Mouse (Mus musculus) lung, embryonic 15.5 days (tissue): ENCODE measurements around the gene Dusp10. TPM values are rescaled to one million over a fixed set of nuclear protein-coding genes. Genes with fewer than 3 reads are reported as not detected.

Experiments used
- ATAC-seq: fragments of 200-750 bp; cut with Nextera tagmentation; 2 replicates; pipeline ENCODE4 v1.8.0; 2017; ENCODE audit warnings: moderate number of reproducible peaks, borderline replicate concordance; ENCODE audit not compliant: low FRiP score, low TSS enrichment; ENCODE audit errors: extremely low read depth
- H3K27ac ChIP-seq: fragments of 300-500 bp; sonication (generic); 2 replicates; pipeline ENCODE4 v1.5.1; 2015; ENCODE audit warnings: moderate library complexity, mild to moderate bottlenecking, inconsistent platforms
- H3K27me3 ChIP-seq: fragments of 300-500 bp; sonication (generic); 2 replicates; pipeline ENCODE4 v1.6.1; 2015; ENCODE audit warnings: inconsistent platforms
- H3K36me3 ChIP-seq: fragments of 300-500 bp; sonication (generic); 2 replicates; pipeline ENCODE4 v1.6.1; 2015; ENCODE audit warnings: inconsistent platforms
- H3K4me1 ChIP-seq: fragments of 300-500 bp; sonication (generic); 2 replicates; pipeline ENCODE4 v1.6.1; 2015; ENCODE audit warnings: inconsistent platforms
- H3K4me2 ChIP-seq: fragments of 300-500 bp; sonication (generic); 2 replicates; pipeline ENCODE4 v1.6.1; 2015; ENCODE audit warnings: inconsistent platforms, mild to moderate bottlenecking, moderate library complexity
- H3K4me3 ChIP-seq: fragments of 300-500 bp; sonication (generic); 2 replicates; pipeline ENCODE4 v1.5.1; 2015; ENCODE audit warnings: mild to moderate bottlenecking, inconsistent platforms
- H3K9ac ChIP-seq: fragments of 300-500 bp; sonication (generic); 2 replicates; pipeline ENCODE4 v1.6.1; 2015; ENCODE audit warnings: inconsistent platforms
- H3K9me3 ChIP-seq: fragments of 300-500 bp; sonication (generic); 2 replicates; pipeline ENCODE4 v1.6.1; 2016; ENCODE audit warnings: inconsistent platforms
- WGBS: fragments of 180-500 bp; shearing (Covaris S2); methylation state at CpG from one replicate; pipeline ENCODE4 v1.1.7; 2015; 5-methylcytosine and 5-hydroxymethylcytosine counted together
- polyA plus RNA-seq: library from polyadenylated mRNA; unstranded; fragments of >200 nt; fragmentation: Nextera tagmentation; extraction: Ambion mirVana; gene quantifications from 2 replicates; pipeline ENCODE4 v1.2.1, GENCODE M21; 2015

The Dusp10 gene
- 6.7 and 7.8 TPM in 2 replicates for polyA plus RNA-seq

GRCm38 (mm10) chr1:184013106-184013505 is at the start of gene Dusp10:
TSS of gene Dusp10 (plus strand) at chr1:184013302.
- Histone ChIP-seq H3K4me1 (0 out of 2 replicates have a peak, but pooled peaks cover 2% of the 10 kb centered on the region), H3K4me2 (no peak within 1 kb of the TSS), H3K27me3 (no peaks in the 10 kb centered on the region), H3K9ac (no peak within 1 kb of the TSS), H3K27ac (no peak within 1 kb of the TSS), H3K9me3 (no peaks in the 10 kb centered on the region), H3K4me3 (no peak within 1 kb of the TSS), H3K36me3 (no peaks in the 10 kb centered on the region)
- WGBS = 74% methylated on average over 4 of the region's 4 CpGs
- ATAC-seq = no peak

DNA sequence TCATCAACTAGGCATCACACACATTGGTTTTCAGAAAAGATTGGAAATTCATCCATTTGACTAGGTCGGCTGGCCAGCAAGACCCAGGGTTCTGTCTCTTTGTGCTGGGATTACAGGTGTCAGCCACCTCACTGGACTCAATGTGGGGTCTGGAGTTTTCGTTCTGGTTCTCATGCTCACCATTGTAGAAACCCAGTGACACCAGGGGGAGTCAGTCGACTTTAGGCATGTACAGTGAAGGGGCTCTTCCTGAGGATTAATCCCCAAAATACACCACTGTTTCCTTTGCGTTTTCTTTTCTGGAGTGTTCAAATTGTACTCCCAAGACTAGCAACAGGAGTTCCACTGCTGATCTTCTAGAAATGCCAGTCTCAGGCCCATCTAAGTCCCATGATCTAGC is 47.8 kb upstream of the Dusp10 start:
- no peak overlapping the region for H3K27ac ChIP-seq
- H3K27me3 ChIP-seq = no peaks in the 10 kb centered on the region
- no peak overlapping the region for H3K9ac ChIP-seq
- H3K9me3 ChIP-seq = no peaks in the 10 kb centered on the region
- 72% methylated on average over 4 of the region's 4 CpGs for WGBS
- H3K4me3 ChIP-seq = no peak overlapping the region
- H3K4me2 ChIP-seq = no peak overlapping the region
- ATAC-seq = no peak
- H3K4me1 ChIP-seq = no peaks in the 10 kb centered on the region
- H3K36me3 ChIP-seq = no peaks in the 10 kb centered on the region

DNA sequence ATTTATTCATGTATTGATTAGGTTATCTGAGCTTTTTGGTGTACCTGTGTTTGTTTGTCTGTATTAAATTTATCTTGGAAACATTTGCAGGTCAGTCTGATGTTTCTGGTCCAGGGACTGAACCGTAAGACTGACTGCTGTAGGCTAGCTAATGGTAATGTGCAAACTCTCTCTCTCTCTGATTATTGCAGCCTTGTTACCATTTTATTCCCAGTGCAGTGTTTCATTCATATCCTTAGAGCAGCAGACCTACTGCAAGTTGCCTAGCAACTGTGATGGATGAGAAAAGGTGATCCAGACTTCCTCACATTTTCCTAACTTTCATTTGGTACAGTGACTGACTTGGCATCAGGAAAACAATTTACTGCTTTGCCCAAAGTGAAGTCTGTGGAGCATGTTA is 43.8 kb upstream of the Dusp10 start:
- no peak overlapping the region for H3K27ac ChIP-seq
- WGBS = 74% methylated on average over 1 of the region's 1 CpGs
- no peaks in the 10 kb centered on the region for H3K36me3 ChIP-seq
- H3K9me3 ChIP-seq = no peaks in the 10 kb centered on the region
- no peak overlapping the region for H3K4me2 ChIP-seq
- no peak overlapping the region for H3K4me3 ChIP-seq
- H3K27me3 ChIP-seq = no peaks in the 10 kb centered on the region
- no peak overlapping the region for H3K9ac ChIP-seq
- ATAC-seq = no peak
- H3K4me1 ChIP-seq = no peaks in the 10 kb centered on the region

DNA sequence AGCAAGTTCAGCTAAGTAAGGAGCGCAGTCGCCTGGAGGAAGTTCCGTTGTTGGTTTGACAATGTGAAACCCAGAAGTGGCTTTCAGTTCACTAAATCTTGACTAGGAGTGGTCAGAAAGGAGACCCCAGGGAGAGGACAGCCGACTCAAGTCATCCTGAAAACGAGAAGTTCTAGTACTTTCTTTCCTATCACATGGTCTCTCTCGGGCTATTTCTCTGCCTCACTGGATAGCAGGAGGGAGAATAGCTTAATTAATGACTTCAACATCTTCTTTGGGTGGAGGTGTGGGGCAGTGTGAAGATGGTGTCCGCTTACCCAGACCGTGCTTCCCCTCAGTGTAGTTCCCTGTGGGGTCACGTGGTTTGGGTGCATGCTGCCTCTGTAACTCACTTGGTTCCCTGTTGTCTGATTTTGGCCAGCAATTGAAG is 33.3 kb upstream of the Dusp10 start:
- no peak overlapping the region for H3K4me2 ChIP-seq
- no peaks in the 10 kb centered on the region for H3K36me3 ChIP-seq
- no peak overlapping the region for H3K4me3 ChIP-seq
- peaks cover 6% of the 10 kb centered on the region; the same call in 1 of the 2 replicates for H3K4me1 ChIP-seq
- WGBS = 88% methylated on average over 9 of the region's 9 CpGs
- ATAC-seq = no peak
- H3K9me3 ChIP-seq = no peaks in the 10 kb centered on the region
- no peaks in the 10 kb centered on the region for H3K27me3 ChIP-seq
- H3K9ac ChIP-seq = no peak overlapping the region
- H3K27ac ChIP-seq = no peak overlapping the region

DNA sequence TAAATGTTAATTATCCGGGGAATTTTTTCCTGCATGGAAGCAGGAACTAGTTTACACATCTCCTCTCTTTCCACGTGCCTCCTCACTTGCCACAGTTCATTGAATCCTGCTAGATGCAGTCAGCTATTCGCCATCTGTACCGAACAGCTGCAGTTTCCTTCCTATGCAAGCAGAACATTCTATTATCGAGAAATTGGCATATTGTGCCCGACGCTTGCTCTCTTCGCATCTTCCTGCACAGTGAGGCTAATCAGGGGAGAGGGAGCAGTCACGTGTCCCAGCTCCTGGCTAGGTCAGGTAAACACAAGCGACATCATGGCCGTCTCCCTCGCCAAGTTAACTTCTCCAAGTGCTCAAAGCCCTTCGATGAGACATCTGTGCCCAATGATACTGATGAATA is 31.0 kb upstream of the Dusp10 start:
- no peak overlapping the region for H3K27ac ChIP-seq
- peak overlapping the region; percentile 34 for H3K4me2 ChIP-seq
- no peak overlapping the region for H3K4me3 ChIP-seq
- WGBS = 23% methylated on average over 13 of the region's 13 CpGs
- H3K36me3 ChIP-seq = no peaks in the 10 kb centered on the region
- H3K27me3 ChIP-seq = no peaks in the 10 kb centered on the region
- no peak for ATAC-seq
- H3K9me3 ChIP-seq = no peaks in the 10 kb centered on the region
- H3K9ac ChIP-seq = no peak overlapping the region
- peaks cover 6% of the 10 kb centered on the region; the same call in 1 of the 2 replicates for H3K4me1 ChIP-seq

- no peak overlapping the region for H3K4me2 ChIP-seq
- no peaks in the 10 kb centered on the region for H3K27me3 ChIP-seq
- no peak overlapping the region for H3K4me3 ChIP-seq
- no peaks in the 10 kb centered on the region for H3K9me3 ChIP-seq
- H3K4me1 ChIP-seq = no peaks in the 10 kb centered on the region; the same call in 1 of the 2 replicates
- no peak overlapping the region for H3K27ac ChIP-seq
- no peak overlapping the region for H3K9ac ChIP-seq
- WGBS = 83% methylated on average over 7 of the region's 7 CpGs
- no peak for ATAC-seq
- no peaks in the 10 kb centered on the region for H3K36me3 ChIP-seq
Observed at GRCm38 (mm10) chr1:183987711-183988245, 25.3 kb upstream of the Dusp10 start.

GRCm38 (mm10) chr1:183991921-183992320 is 21.2 kb upstream of the Dusp10 start:
- H3K4me2 ChIP-seq = no peak overlapping the region
- H3K36me3 ChIP-seq = no peaks in the 10 kb centered on the region
- ATAC-seq = no peak

DNA sequence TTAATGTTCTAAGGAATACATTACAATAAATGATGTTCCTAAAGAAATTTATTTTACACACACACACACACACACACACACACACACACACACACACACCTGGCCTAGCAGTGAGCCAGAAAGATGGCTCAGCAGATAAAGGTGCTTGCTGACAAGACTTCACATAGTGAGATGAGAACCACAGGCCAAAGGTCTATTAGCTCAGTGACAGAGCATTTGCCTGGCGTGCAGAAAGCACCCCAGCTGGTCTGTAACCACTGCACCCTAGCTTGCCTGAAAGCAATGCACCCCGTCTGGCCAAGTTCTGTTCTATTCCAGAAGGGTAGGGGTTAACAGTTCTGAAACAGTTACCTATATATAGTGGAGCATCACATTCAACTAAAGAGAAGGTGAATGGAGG is 15.9 kb upstream of the Dusp10 start:
- Histone ChIP-seq H3K4me1 (no peaks in the 10 kb centered on the region), H3K9me3 (no peaks in the 10 kb centered on the region), H3K27me3 (no peaks in the 10 kb centered on the region), H3K27ac (no peak overlapping the region), H3K9ac (no peak overlapping the region), H3K36me3 (no peaks in the 10 kb centered on the region), H3K4me2 (no peak overlapping the region), H3K4me3 (no peak overlapping the region)
- WGBS = 59% methylated on average over 2 of the region's 2 CpGs
- ATAC-seq = no peak

More at GRCm38 (mm10) chr1:183991921-183992320, 21.2 kb upstream of the Dusp10 start:
- Histone ChIP-seq H3K9ac (no peak overlapping the region), H3K4me3 (no peak overlapping the region), H3K9me3 (no peaks in the 10 kb centered on the region), H3K27me3 (no peaks in the 10 kb centered on the region), H3K4me1 (no peaks in the 10 kb centered on the region), H3K27ac (no peak overlapping the region)
- 85% methylated on average over 2 of the region's 2 CpGs for WGBS

GRCm38 (mm10) chr1:184002470-184002869 is 10.6 kb upstream of the Dusp10 start:
- no peak for ATAC-seq
- H3K36me3 ChIP-seq = no peaks in the 10 kb centered on the region
- H3K9ac ChIP-seq = no peak overlapping the region
- H3K4me1 ChIP-seq = no peaks in the 10 kb centered on the region
- H3K27me3 ChIP-seq = no peaks in the 10 kb centered on the region
- H3K4me2 ChIP-seq = no peak overlapping the region
- no peak overlapping the region for H3K4me3 ChIP-seq
- 76% methylated on average over 2 of the region's 2 CpGs for WGBS
- H3K9me3 ChIP-seq = no peaks in the 10 kb centered on the region
- no peak overlapping the region for H3K27ac ChIP-seq

DNA sequence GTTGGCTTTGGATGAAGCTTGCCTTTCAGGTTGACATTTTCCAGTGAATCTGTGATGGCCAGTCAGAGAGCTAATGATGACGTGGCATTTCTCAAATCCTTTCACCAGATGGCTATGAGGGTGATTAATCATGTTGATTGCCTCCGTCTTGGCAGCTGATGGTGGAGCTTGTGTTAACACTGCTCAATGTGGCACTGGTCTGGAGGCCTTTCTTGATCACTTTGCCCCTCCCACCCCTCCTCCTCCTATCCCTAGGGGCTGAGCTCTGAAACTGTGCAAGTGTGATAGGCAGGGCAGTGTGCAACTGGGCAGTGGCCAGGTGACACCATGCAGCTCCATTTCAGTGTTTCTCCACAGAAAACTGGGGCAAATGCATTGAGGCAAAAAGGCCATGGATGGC is 8.8 kb upstream of the Dusp10 start:
- ATAC-seq = no peak
- no peak overlapping the region for H3K27ac ChIP-seq
- no peaks in the 10 kb centered on the region for H3K36me3 ChIP-seq
- H3K9me3 ChIP-seq = no peaks in the 10 kb centered on the region
- H3K4me2 ChIP-seq = no peak overlapping the region
- no peak overlapping the region for H3K4me3 ChIP-seq
- no peaks in the 10 kb centered on the region for H3K4me1 ChIP-seq
- no peaks in the 10 kb centered on the region for H3K27me3 ChIP-seq
- H3K9ac ChIP-seq = no peak overlapping the region
- WGBS = 30% methylated on average over 2 of the region's 2 CpGs

DNA sequence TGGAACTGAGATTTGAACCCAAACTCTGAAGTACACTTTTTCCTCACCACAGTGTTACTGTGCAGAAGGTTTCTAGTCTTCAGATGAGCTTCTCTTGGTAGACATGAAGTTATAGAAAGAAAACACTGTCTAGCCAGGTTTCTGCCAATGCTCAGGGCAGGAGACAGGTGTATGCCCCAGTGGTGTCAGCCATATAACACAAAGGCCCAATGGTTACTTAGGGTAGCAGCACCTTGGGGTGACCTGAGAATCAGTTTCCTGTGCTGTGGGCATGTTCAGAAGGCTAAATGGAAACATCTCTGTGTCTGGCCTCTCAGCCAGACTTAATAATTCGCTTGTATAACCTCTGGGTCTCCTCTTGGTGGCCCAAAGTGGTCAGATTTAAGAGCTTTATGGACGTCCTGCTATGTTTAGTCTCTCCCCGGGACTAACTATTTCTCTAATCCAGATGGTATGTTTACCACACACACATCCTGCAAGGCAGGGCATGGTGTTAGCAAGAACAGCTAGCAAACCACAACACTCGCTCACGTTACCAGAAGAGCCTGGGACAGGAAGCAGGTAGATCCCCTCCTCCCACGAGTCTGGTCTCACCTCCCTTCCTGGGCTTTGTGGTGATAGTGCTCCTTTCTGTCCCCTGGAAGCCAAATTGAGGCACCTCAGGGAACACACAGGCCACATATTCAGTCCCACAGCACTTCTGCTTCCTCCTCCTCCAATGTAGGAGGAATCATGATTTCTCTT is 7.6 kb upstream of the Dusp10 start:
- no peak overlapping the region for H3K4me2 ChIP-seq
- H3K9me3 ChIP-seq = no peaks in the 10 kb centered on the region
- no peaks in the 10 kb centered on the region for H3K27me3 ChIP-seq
- no peak overlapping the region for H3K27ac ChIP-seq
- H3K36me3 ChIP-seq = no peaks in the 10 kb centered on the region
- H3K4me3 ChIP-seq = no peak overlapping the region
- no peak for ATAC-seq
- 57% methylated on average over 6 of the region's 6 CpGs for WGBS
- H3K4me1 ChIP-seq = no peaks in the 10 kb centered on the region
- no peak overlapping the region for H3K9ac ChIP-seq

GRCm38 (mm10) chr1:184006086-184006485 is 7.0 kb upstream of the Dusp10 start:
- no peaks in the 10 kb centered on the region for H3K9me3 ChIP-seq
- H3K27ac ChIP-seq = no peak overlapping the region
- no peak for ATAC-seq
- no peaks in the 10 kb centered on the region for H3K4me1 ChIP-seq
- no peaks in the 10 kb centered on the region for H3K36me3 ChIP-seq
- H3K4me2 ChIP-seq = no peak overlapping the region
- H3K9ac ChIP-seq = no peak overlapping the region
- no peak overlapping the region for H3K4me3 ChIP-seq
- no peaks in the 10 kb centered on the region for H3K27me3 ChIP-seq
